ENCODE assay signal across 9 mouse cellular contexts in genomic region chr13:111869771-111870437, GRCm38 (mm10).
DNase-seq lines count a peak whose midpoint lies in the region; ATAC-seq and TF ChIP-seq lines count a peak whose summit lies in the region.
"Had no signal": no experiment of that assay in that cellular context is flagged by ENCODE, and none has a peak within 500 bp of the region (broad histone marks: within the 10 kb centered on the region; RNA-seq: fewer than 3 reads in every experiment).

No protein-coding gene starts in this region.

- no peak for DNase-seq in heart, postnatal 10 days
- peak; percentile 10 for DNase-seq in embryo, embryonic 9.5 days (ENCODE audit: extremely low spot score)
- DNase-seq in left cerebral cortex, adult 2 months (ENCODE audit: extremely low spot score in 1 of 2, low spot score in 2 of 2) = peak; percentile 22 to 46
- DNase-seq in kidney, adult 11 months = no peak
- DNase-seq in T-cell, adult 2 months (ENCODE audit: low spot score) = no peak
- DNase-seq in adrenal gland, postnatal 10 days = no peak

- no peak for ATAC-seq in heart, embryonic 14.5 days (ENCODE audit: insufficient number of reproducible peaks, insufficient read depth, low FRiP score, low read depth)

- no peak for TF ChIP-seq CTCF in left cerebral cortex, adult 2 months (IDR thresholded peaks at IDR 0.05)
- no peak for TF ChIP-seq CTCF in olfactory bulb, adult 2 months (IDR thresholded peaks at IDR 0.05; ENCODE audit: insufficient read depth, low read depth, low read length)

- WGBS in heart, embryonic 14.5 days = 17% methylated on average over 17 of the region's 17 CpGs
- WGBS in olfactory bulb, adult 2 months = 20% methylated on average over 17 of the region's 17 CpGs

- H3K9me3 ChIP-seq in heart, embryonic 14.5 days (ENCODE audit: control insufficient read depth, low read length) = no peaks in the 10 kb centered on the region

- H3K4me2 ChIP-seq in heart, embryonic 14.5 days (ENCODE audit: low read length) = peak overlapping the region; percentile 23; the same call in 1 of the 2 replicates

- H3K27ac ChIP-seq in heart, embryonic 14.5 days (replicated peaks in 1 of 2; ENCODE audit: control insufficient read depth in 1 of 2, insufficient read depth in 1 of 2, low read depth in 2 of 2, low read length in 2 of 2) = no peak overlapping the region
- no peak overlapping the region for H3K27ac ChIP-seq in left cerebral cortex, adult 2 months
- peak overlapping the region; percentile 68 for H3K27ac ChIP-seq in olfactory bulb, adult 2 months (ENCODE audit: insufficient read depth, low read depth, low read length)

- TF ChIP-seq POLR2A in olfactory bulb, adult 2 months (IDR thresholded peaks at IDR 0.05; ENCODE audit: insufficient read depth, low read depth, low read length) = no peak

- H3K4me1 ChIP-seq in heart, embryonic 14.5 days (ENCODE audit: control insufficient read depth in 2 of 2, insufficient read depth in 2 of 2, low read length in 2 of 2) = peaks cover 13 to 28% of the 10 kb centered on the region in 2 experiments
- H3K4me1 ChIP-seq in olfactory bulb, adult 2 months (ENCODE audit: control insufficient read depth, insufficient read depth, low read length) = peaks cover 24% of the 10 kb centered on the region

- H3K27me3 ChIP-seq in heart, embryonic 14.5 days (ENCODE audit: control insufficient read depth, insufficient read depth, low read length) = no peaks in the 10 kb centered on the region

- intact Hi-C loops in heart, postnatal 10 days (cut with DNase I) = loop anchor here (5.0 kb wide), 3 partner anchors 63 to 327 kb away; partner anchors contain the start of gene Map3k1
- intact Hi-C loops in left cerebral cortex, adult 2 months (cut with DNase I) = no loop called here

- no peak overlapping the region for H3K4me3 ChIP-seq in heart, embryonic 14.5 days (ENCODE audit: control insufficient read depth in 1 of 2, insufficient read depth in 1 of 2, low read depth in 1 of 2, low read length in 2 of 2)
- H3K4me3 ChIP-seq in left cerebral cortex, adult 2 months = no peak overlapping the region
- no peak overlapping the region for H3K4me3 ChIP-seq in olfactory bulb, adult 2 months (ENCODE audit: insufficient read depth, low read depth, low read length)
- H3K4me3 ChIP-seq: erythroblast, embryonic 14.5 days had no signal

- no peaks in the 10 kb centered on the region for H3K36me3 ChIP-seq in heart, embryonic 14.5 days (ENCODE audit: control insufficient read depth, insufficient read depth, low read length)

- H3K9ac ChIP-seq in heart, embryonic 14.5 days (ENCODE audit: low read length) = no peak overlapping the region

Comparison
In these comparisons a context has a peak if more than half of its experiments do, and no peak if none do; other contexts are left out.
1. DNase-seq: peak in embryo, embryonic 9.5 days (single experiment) and left cerebral cortex, adult 2 months (2 of 2); none in heart, postnatal 10 days (0 of 2), kidney, adult 11 months (single experiment), T-cell, adult 2 months (single experiment) and adrenal gland, postnatal 10 days (single experiment).